Mouse (Mus musculus): ENCODE results near the gene Kdm5c. TPM values are rescaled to one million over a fixed set of nuclear protein-coding genes. Genes with fewer than 3 reads are reported as not detected.
"Not testable (repeated sequence)": the region's sequence is repeated elsewhere in the genome, so short reads cannot be mapped to it uniquely, and the experiment has no call there.

The Kdm5c gene
- 10 to 100 TPM; 48.8 to 88.8 TPM for total RNA-seq (2021)
- 72.0 and 107 TPM in 2 replicates for polyA plus RNA-seq (2012; rRNA removed)
- long read RNA-seq, full-length matches to known transcripts, result 3 of 12 reads
- long read RNA-seq, partial matches to known transcripts, result 4 of 12 reads
- long read RNA-seq, other reads (novel, unspliced or antisense), result 5 of 12 reads

- peak; percentile 98 for DNase-seq
Measured at GRCm38 (mm10) chrX:152232781-152233763, at the start of gene Kdm5c. TSS of gene Kdm5c (plus strand) at chrX:152233020.

- DNase-seq, result no peak
Measured at GRCm38 (mm10) chrX:152187151-152187550, 45.7 kb upstream of the Kdm5c start.

GRCm38 (mm10) chrX:152191266-152191665, 41.6 kb upstream of the Kdm5c start:
- no peak for DNase-seq

GRCm38 (mm10) chrX:152197814-152198648, 34.8 kb upstream of the Kdm5c start:
- no peak for DNase-seq

GRCm38 (mm10) chrX:152201737-152202421, 30.9 kb upstream of the Kdm5c start:
- DNase-seq, result no peak

GRCm38 (mm10) chrX:152202422-152203103, 30.3 kb upstream of the Kdm5c start:
- DNase-seq, result no peak

- DNase-seq, result no peak
Measured at GRCm38 (mm10) chrX:152203247-152203646, 29.6 kb upstream of the Kdm5c start.

- DNase-seq, result no peak
Measured at GRCm38 (mm10) chrX:152205486-152205885, 27.3 kb upstream of the Kdm5c start.

GRCm38 (mm10) chrX:152214703-152215102, 18.1 kb upstream of the Kdm5c start:
- no peak for DNase-seq

- no peak for DNase-seq
Measured at GRCm38 (mm10) chrX:152218529-152218928, 14.3 kb upstream of the Kdm5c start.

- DNase-seq, result no peak
Measured at GRCm38 (mm10) chrX:152221721-152222120, 11.1 kb upstream of the Kdm5c start.

- no peak for DNase-seq
Measured at GRCm38 (mm10) chrX:152222226-152222625, 10.6 kb upstream of the Kdm5c start.

GRCm38 (mm10) chrX:152223313-152223712, 9.5 kb upstream of the Kdm5c start:
- no peak for DNase-seq

GRCm38 (mm10) chrX:152224280-152224679, 8.5 kb upstream of the Kdm5c start:
- no peak for DNase-seq

GRCm38 (mm10) chrX:152234125-152234524, 1.3 kb downstream of the Kdm5c start:
- DNase-seq, result peak; percentile 63

- DNase-seq, result no peak
Measured at GRCm38 (mm10) chrX:152235758-152236157, 2.9 kb downstream of the Kdm5c start.

- DNase-seq, result not testable (repeated sequence)
Measured at GRCm38 (mm10) chrX:152243140-152243539, 10.3 kb downstream of the Kdm5c start.

- DNase-seq, result no peak
Measured at GRCm38 (mm10) chrX:152244492-152245189, 11.8 kb downstream of the Kdm5c start.

GRCm38 (mm10) chrX:152271189-152271588, 38.4 kb downstream of the Kdm5c start:
- DNase-seq, result no peak

- DNase-seq, result no peak
Measured at GRCm38 (mm10) chrX:152279384-152279783, 46.6 kb downstream of the Kdm5c start.

Data from adrenal gland, adult 2 months (tissue).